Mouse (Mus musculus) lung, embryonic 16.5 days (tissue): ENCODE measurements around the gene Camta1. TPM values are rescaled to one million over a fixed set of nuclear protein-coding genes. Genes with fewer than 3 reads are reported as not detected.

Source experiments
- ATAC-seq: fragments of 200-750 bp; cut with Nextera tagmentation; 2 replicates; pipeline ENCODE4 v1.8.0; 2017; ENCODE audit warnings: low read depth, mild to moderate bottlenecking, moderate library complexity
- H3K27ac ChIP-seq: fragments of 300-500 bp; sonication (generic); 2 replicates; pipeline ENCODE4 v1.5.1; 2014; ENCODE audit warnings: mild to moderate bottlenecking, control low read depth, low read length
- H3K27me3 ChIP-seq: fragments of 300-500 bp; sonication (generic); 2 replicates; pipeline ENCODE4 v1.6.1; 2014; ENCODE audit warnings: low read depth, low read length, mixed read lengths; ENCODE audit not compliant: control insufficient read depth, insufficient read depth
- H3K36me3 ChIP-seq: fragments of 300-500 bp; sonication (generic); 2 replicates; pipeline ENCODE4 v1.6.1; 2014; ENCODE audit warnings: low read length; ENCODE audit not compliant: control insufficient read depth, insufficient read depth
- H3K4me1 ChIP-seq: fragments of 300-500 bp; sonication (generic); replicated peaks from 2 replicates; pipeline ENCODE4 v1.6.1; 2014; ENCODE audit warnings: low read length, mixed read lengths; ENCODE audit not compliant: control insufficient read depth, insufficient read depth
- H3K4me2 ChIP-seq: fragments of 300-500 bp; sonication (generic); 2 replicates; pipeline ENCODE4 v1.6.1; 2014; ENCODE audit warnings: low read depth, low read length, control low read depth
- H3K4me3 ChIP-seq: fragments of 300-500 bp; sonication (generic); 2 replicates; pipeline ENCODE4 v1.5.1; 2014; ENCODE audit warnings: mild to moderate bottlenecking, low read length, control low read depth
- H3K9ac ChIP-seq: fragments of 300-500 bp; sonication (generic); 2 replicates; pipeline ENCODE4 v1.6.1; 2014; ENCODE audit warnings: low read length, control low read depth
- H3K9me3 ChIP-seq: fragments of 300-500 bp; sonication (generic); 2 replicates; pipeline ENCODE4 v1.6.1; 2016; ENCODE audit warnings: low read length; ENCODE audit not compliant: control insufficient read depth
- WGBS: fragments of 180-500 bp; shearing (Covaris S2); extraction: QIAGEN DNeasy Blood & Tissue Kit; methylation state at CpG from one replicate; pipeline ENCODE4 v1.1.7; 2014; 5-methylcytosine and 5-hydroxymethylcytosine counted together
- polyA plus RNA-seq: library from polyadenylated mRNA; unstranded; fragments of >200 nt; fragmentation: Nextera tagmentation; extraction: Ambion mirVana; gene quantifications from 2 replicates; pipeline ENCODE4 v1.2.1, GENCODE M21; 2015

Gene Camta1
- polyA plus RNA-seq, 1 experiment from 2014 or later: 89.4 TPM

GRCm38 (mm10) chr4:151741249-151742137, 120.2 kb downstream of the Camta1 start:
- Histone ChIP-seq H3K27ac (no peak overlapping the region), H3K4me1 (peaks cover 21% of the 10 kb centered on the region), H3K36me3 (no peaks in the 10 kb centered on the region), H3K27me3 (no peaks in the 10 kb centered on the region), H3K9ac (no peak overlapping the region), H3K9me3 (no peaks in the 10 kb centered on the region), H3K4me3 (no peak overlapping the region), H3K4me2 (peak overlapping the region; percentile 21; the same call in 1 of the 2 replicates)
- ATAC-seq: peak; percentile 64
- WGBS: 10% methylated on average over 20 of the region's 20 CpGs

- no peak for ATAC-seq
- no peaks in the 10 kb centered on the region for H3K9me3 ChIP-seq
- no peak overlapping the region for H3K27ac ChIP-seq
- H3K4me2 ChIP-seq: no peak overlapping the region
- H3K27me3 ChIP-seq: no peaks in the 10 kb centered on the region
- peaks cover 21% of the 10 kb centered on the region for H3K4me1 ChIP-seq
- H3K9ac ChIP-seq: no peak overlapping the region
- H3K36me3 ChIP-seq: no peaks in the 10 kb centered on the region
- no peak overlapping the region for H3K4me3 ChIP-seq
- WGBS: 68% methylated on average over 11 of the region's 12 CpGs
Measured at GRCm38 (mm10) chr4:151739348-151739956, 122.2 kb downstream of the Camta1 start.

- Histone ChIP-seq H3K27ac (no peak overlapping the region), H3K4me3 (no peak overlapping the region), H3K27me3 (no peaks in the 10 kb centered on the region), H3K9me3 (no peaks in the 10 kb centered on the region), H3K9ac (no peak overlapping the region), H3K4me1 (peaks cover 21% of the 10 kb centered on the region), H3K36me3 (no peaks in the 10 kb centered on the region), H3K4me2 (no peak overlapping the region)
- no peak for ATAC-seq
- 52% methylated on average over 11 of the region's 11 CpGs for WGBS
Measured at GRCm38 (mm10) chr4:151738875-151739274, 122.8 kb downstream of the Camta1 start.

- Histone ChIP-seq H3K4me2 (no peak overlapping the region), H3K36me3 (no peaks in the 10 kb centered on the region), H3K4me1 (peaks cover 21% of the 10 kb centered on the region), H3K4me3 (no peak overlapping the region), H3K27me3 (no peaks in the 10 kb centered on the region), H3K27ac (no peak overlapping the region), H3K9me3 (no peaks in the 10 kb centered on the region), H3K9ac (no peak overlapping the region)
- no peak for ATAC-seq
- WGBS: 39% methylated on average over 5 of the region's 5 CpGs
Measured at GRCm38 (mm10) chr4:151738280-151738679, 123.4 kb downstream of the Camta1 start.

- WGBS: 58% methylated on average over 10 of the region's 10 CpGs
- no peak overlapping the region for H3K27ac ChIP-seq
- no peak overlapping the region for H3K9ac ChIP-seq
- no peak overlapping the region for H3K4me2 ChIP-seq
- peaks cover 4% of the 10 kb centered on the region; the same call in 1 of the 2 replicates for H3K4me1 ChIP-seq
- no peak overlapping the region for H3K4me3 ChIP-seq
- no peaks in the 10 kb centered on the region for H3K9me3 ChIP-seq
- no peaks in the 10 kb centered on the region for H3K36me3 ChIP-seq
- no peaks in the 10 kb centered on the region for H3K27me3 ChIP-seq
- no peak for ATAC-seq
Measured at GRCm38 (mm10) chr4:151732668-151733067, 129.0 kb downstream of the Camta1 start.

GRCm38 (mm10) chr4:151730037-151730759, 131.5 kb downstream of the Camta1 start:
- Histone ChIP-seq H3K4me1 (peaks cover 4% of the 10 kb centered on the region; the same call in 1 of the 2 replicates), H3K9me3 (no peaks in the 10 kb centered on the region), H3K9ac (no peak overlapping the region), H3K36me3 (no peaks in the 10 kb centered on the region), H3K27ac (no peak overlapping the region), H3K27me3 (no peaks in the 10 kb centered on the region), H3K4me3 (no peak overlapping the region), H3K4me2 (no peak overlapping the region)
- WGBS: 65% methylated on average over 4 of the region's 4 CpGs
- no peak for ATAC-seq

- WGBS: 53% methylated on average over 4 of the region's 4 CpGs
- Histone ChIP-seq H3K4me3 (no peak overlapping the region), H3K27me3 (no peaks in the 10 kb centered on the region), H3K4me2 (no peak overlapping the region), H3K27ac (no peak overlapping the region), H3K36me3 (no peaks in the 10 kb centered on the region), H3K4me1 (peaks cover 4% of the 10 kb centered on the region; the same call in 1 of the 2 replicates), H3K9ac (no peak overlapping the region), H3K9me3 (no peaks in the 10 kb centered on the region)
- ATAC-seq: peak; percentile 84
Measured at GRCm38 (mm10) chr4:151729116-151729515, 132.6 kb downstream of the Camta1 start.

GRCm38 (mm10) chr4:151728391-151729065, 133.1 kb downstream of the Camta1 start:
- no peak overlapping the region for H3K4me2 ChIP-seq
- H3K4me3 ChIP-seq: no peak overlapping the region
- H3K4me1 ChIP-seq: peaks cover 4% of the 10 kb centered on the region; the same call in 1 of the 2 replicates
- H3K36me3 ChIP-seq: no peaks in the 10 kb centered on the region
- no peaks in the 10 kb centered on the region for H3K9me3 ChIP-seq
- ATAC-seq: no peak
- WGBS: 51% methylated on average over 11 of the region's 11 CpGs
- no peak overlapping the region for H3K9ac ChIP-seq
- H3K27me3 ChIP-seq: no peaks in the 10 kb centered on the region
- H3K27ac ChIP-seq: no peak overlapping the region
